Mouse (Mus musculus) gastrocnemius, adult 2 months (tissue): Measurements from ENCODE around the gene Pkmyt1. TPM values are rescaled to one million over a fixed set of nuclear protein-coding genes. Genes with fewer than 3 reads are reported as not detected.

Experiments used
- DNase-seq: peaks from one replicate; pipeline ENCODE4 v3.0.0; 2022
- H3K27ac ChIP-seq: fragments of 200-600 bp; 2 replicates; pipeline ENCODE4 v1.8.1; 2022; ENCODE audit warnings: mild to moderate bottlenecking
- H3K4me3 ChIP-seq: fragments of 200-600 bp; 2 replicates; pipeline ENCODE4 v1.8.1; 2022; ENCODE audit warnings: mild to moderate bottlenecking, moderate library complexity
- CTCF ChIP-seq: fragments of 200-600 bp; IDR thresholded peaks from 2 replicates; pipeline ENCODE4 v1.8.1; 2022; ENCODE audit warnings: antibody characterized with exemption, mild to moderate bottlenecking, moderate library complexity
- intact Hi-C: fragments of 180-260 bp; cut with DNase I; formaldehyde crosslinking; loops from one replicate; pipeline ENCODE4 v1.15.1; 2025
- total RNA-seq, 2 experiments: library from RNA; stranded (reverse); gene quantifications; 2 replicates each; pipeline ENCODE4 v1.2.3; 2021

Gene Pkmyt1
- total RNA-seq, 2 experiments from 2014 or later: 0.53 to 0.64 TPM

- TF ChIP-seq CTCF: no peak
- Histone ChIP-seq H3K4me3 (peak within 1 kb of the TSS; percentile 46), H3K27ac (no peak within 1 kb of the TSS)
- peak; percentile 20 for DNase-seq
- intact Hi-C loops: loop anchor here (5.0 kb wide), 1 partner anchor 217 kb away; no protein-coding TSS in a partner anchor
Measured at GRCm38 (mm10) chr17:23745301-23746251, 19.4 kb downstream of the Pkmyt1 start, which contains the start of gene Kremen2. TSS of gene Kremen2 (minus strand) at chr17:23745833.

- no peak for DNase-seq
- intact Hi-C loops: loop anchor here (5.0 kb wide), 1 partner anchor 216 kb away; no protein-coding TSS in a partner anchor
- TF ChIP-seq CTCF: peak; percentile 18; the same call in 1 of the 2 replicates
- Histone ChIP-seq H3K4me3 (no peak overlapping the region), H3K27ac (no peak overlapping the region)
Measured at GRCm38 (mm10) chr17:23746311-23746710, 20.2 kb downstream of the Pkmyt1 start.

- TF ChIP-seq CTCF: no peak
- intact Hi-C loops: loop anchor here (5.0 kb wide), 1 partner anchor 216 kb away; no protein-coding TSS in a partner anchor
- peak; percentile 11 for DNase-seq
- no peak overlapping the region for H3K4me3 ChIP-seq
- H3K27ac ChIP-seq: no peak overlapping the region
Measured at GRCm38 (mm10) chr17:23746767-23747166, 20.6 kb downstream of the Pkmyt1 start.

GRCm38 (mm10) chr17:23747471-23747870 is 21.3 kb downstream of the Pkmyt1 start:
- H3K27ac ChIP-seq: no peak overlapping the region
- intact Hi-C loops: loop anchor here (5.0 kb wide), 1 partner anchor 215 kb away; no protein-coding TSS in a partner anchor
- peak; percentile 4 for DNase-seq
- TF ChIP-seq CTCF: no peak
- no peak overlapping the region for H3K4me3 ChIP-seq

- no peak overlapping the region for H3K4me3 ChIP-seq
- no peak for TF ChIP-seq CTCF
- no peak for DNase-seq
- intact Hi-C loops: loop anchor here (2.0 to 5.0 kb wide), 3 partner anchors 23 to 214 kb away; partner anchors contain the start of genes Flywch1 and Prss32
- H3K27ac ChIP-seq: no peak overlapping the region
Measured at GRCm38 (mm10) chr17:23748026-23748425, 21.9 kb downstream of the Pkmyt1 start.

- peak; percentile 91 for TF ChIP-seq CTCF
- intact Hi-C loops: loop anchor here (2.0 to 5.0 kb wide), 3 partner anchors 22 to 213 kb away; partner anchors contain the start of genes Flywch1 and Prss32
- Histone ChIP-seq H3K4me3 (peak overlapping the region; percentile 69), H3K27ac (peak overlapping the region; percentile 84)
- peak; percentile 73 for DNase-seq
Measured at GRCm38 (mm10) chr17:23748631-23749391, 22.7 kb downstream of the Pkmyt1 start.

- Histone ChIP-seq H3K27ac (peak overlapping the region; percentile 84), H3K4me3 (peak overlapping the region; percentile 69)
- DNase-seq: peak; percentile 14
- intact Hi-C loops: loop anchor here (2.0 to 5.0 kb wide), 3 partner anchors 21 to 213 kb away; partner anchors contain the start of genes Flywch1 and Prss32
- no peak for TF ChIP-seq CTCF
Measured at GRCm38 (mm10) chr17:23749400-23750191, 23.5 kb downstream of the Pkmyt1 start.

GRCm38 (mm10) chr17:23755689-23756088 is 29.6 kb downstream of the Pkmyt1 start:
- H3K4me3 ChIP-seq: peak overlapping the region; percentile 56
- TF ChIP-seq CTCF: no peak
- no peak for DNase-seq
- intact Hi-C loops: no loop called here
- peak overlapping the region; percentile 68 for H3K27ac ChIP-seq

- Histone ChIP-seq H3K4me3 (no peak overlapping the region), H3K27ac (no peak overlapping the region)
- intact Hi-C loops: no loop called here
- no peak for TF ChIP-seq CTCF
- no peak for DNase-seq
Measured at GRCm38 (mm10) chr17:23757581-23757980, 31.4 kb downstream of the Pkmyt1 start.

GRCm38 (mm10) chr17:23758801-23759200 is 32.7 kb downstream of the Pkmyt1 start:
- intact Hi-C loops: no loop called here
- DNase-seq: no peak
- H3K27ac ChIP-seq: no peak overlapping the region
- H3K4me3 ChIP-seq: no peak overlapping the region
- no peak for TF ChIP-seq CTCF

GRCm38 (mm10) chr17:23760231-23760630 is 34.1 kb downstream of the Pkmyt1 start:
- H3K27ac ChIP-seq: no peak overlapping the region
- no peak for TF ChIP-seq CTCF
- intact Hi-C loops: no loop called here
- DNase-seq: no peak
- H3K4me3 ChIP-seq: no peak overlapping the region

- DNase-seq: no peak
- H3K4me3 ChIP-seq: no peak overlapping the region
- no peak for TF ChIP-seq CTCF
- H3K27ac ChIP-seq: no peak overlapping the region
- intact Hi-C loops: no loop called here
Measured at GRCm38 (mm10) chr17:23761155-23761554, 35.0 kb downstream of the Pkmyt1 start.
